Mouse (Mus musculus): ENCODE measurements at regions not wholly inside any gene's neighbourhood (a gene's known extent, or its start where the extent isn't known, plus 50 kb on each side); places are given as distances from the start of the nearest gene placed in this dataset.

DNA sequence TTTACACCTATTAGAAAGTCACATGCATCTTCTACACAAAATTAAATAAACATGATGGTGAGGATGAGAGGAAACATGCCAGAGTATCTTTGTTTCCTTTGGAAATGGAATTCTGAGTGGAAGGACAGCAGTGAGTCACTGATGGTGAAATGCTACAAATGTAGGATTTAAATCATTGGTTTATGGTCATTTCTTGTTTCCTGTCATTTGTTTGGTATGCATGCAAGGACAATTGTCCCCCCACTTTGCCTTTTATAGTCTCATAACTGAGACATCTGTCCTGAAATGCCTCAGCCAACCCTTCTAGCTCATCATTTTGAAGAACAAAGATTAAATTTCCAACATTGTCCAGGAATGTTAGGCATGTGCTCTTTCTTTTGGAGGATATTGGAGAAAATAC, 77.2 kb upstream of the Hypm start:
- TF ChIP-seq POLR2A (IDR thresholded peaks at IDR 0.05; ENCODE audit: insufficient read length, low read depth) (no peak), USF1 (IDR thresholded peaks at IDR 0.05; ENCODE audit: low read depth) (no peak), TCF12 (IDR thresholded peaks at IDR 0.05; ENCODE audit: insufficient read depth, poor library complexity, severe bottlenecking) (no peak), REST (IDR thresholded peaks at IDR 0.05; ENCODE audit: insufficient read depth, insufficient read length) (no peak), E2F4 (IDR thresholded peaks at IDR 0.05; ENCODE audit: insufficient read depth) (no peak)

Measured in myocyte (in vitro differentiated cells).